Comparison of ENCODE assay signal across 16 mouse cellular contexts in genomic region chr12:75866419-75867373, GRCm38 (mm10). TPM values are rescaled to one million over a fixed set of nuclear protein-coding genes. Genes with fewer than 3 reads are reported as not detected.
DNase-seq lines count a peak whose midpoint lies in the region; ATAC-seq and TF ChIP-seq lines count a peak whose summit lies in the region.
"Had no signal": no experiment of that assay in that cellular context is flagged by ENCODE, and none has a peak within 500 bp of the region (broad histone marks: within the 10 kb centered on the region; RNA-seq: fewer than 3 reads in every experiment).

No protein-coding gene starts in this region.

- peaks cover 3% of the 10 kb centered on the region; the same call in 1 of the 2 replicates for H3K79me2 ChIP-seq in liver, adult 2 months (ENCODE audit: control insufficient read depth, insufficient read depth, low read length)

- no peak overlapping the region for H3K4me2 ChIP-seq in liver, postnatal 0 days (ENCODE audit: low read depth, low read length)
- H3K4me2 ChIP-seq in lung, embryonic 16.5 days (ENCODE audit: low read depth, low read length) = no peak overlapping the region
- H3K4me2 ChIP-seq: liver, embryonic 12.5 days; midbrain, embryonic 15.5 days had no signal

- H3K4me1 ChIP-seq in heart, embryonic 10.5 days = peaks cover 50% of the 10 kb centered on the region
- H3K4me1 ChIP-seq in liver, adult 2 months (ENCODE audit: control insufficient read depth, insufficient read depth, low read length) = no peaks in the 10 kb centered on the region; the same call in 1 of the 2 replicates
- peaks cover 3% of the 10 kb centered on the region; the same call in 1 of the 2 replicates for H3K4me1 ChIP-seq in liver, postnatal 0 days (ENCODE audit: insufficient read depth)
- peaks cover 9% of the 10 kb centered on the region for H3K4me1 ChIP-seq in lung, embryonic 16.5 days (replicated peaks; ENCODE audit: control insufficient read depth, insufficient read depth, low read length)
- H3K4me1 ChIP-seq: liver, embryonic 12.5 days had no signal

- intact Hi-C loops in heart, postnatal 36 days (cut with DNase I) = no loop called here

- H3K9me3 ChIP-seq in heart, embryonic 10.5 days = no peaks in the 10 kb centered on the region
- H3K9me3 ChIP-seq in liver, postnatal 0 days (ENCODE audit: low read length) = no peaks in the 10 kb centered on the region
- H3K9me3 ChIP-seq in lung, embryonic 16.5 days (ENCODE audit: control insufficient read depth, low read length) = no peaks in the 10 kb centered on the region
- H3K9me3 ChIP-seq: liver, embryonic 12.5 days; midbrain, embryonic 15.5 days had no signal

- TF ChIP-seq POLR2A in liver, adult 2 months (IDR thresholded peaks at IDR 0.05; ENCODE audit: extremely low read depth, insufficient read depth, low read length) = no peak

- H3K27me3 ChIP-seq in heart, embryonic 10.5 days (ENCODE audit: insufficient read depth, poor library complexity, severe bottlenecking) = no peaks in the 10 kb centered on the region
- no peaks in the 10 kb centered on the region for H3K27me3 ChIP-seq in liver, adult 2 months (ENCODE audit: control insufficient read depth, insufficient read depth, low read length)
- no peaks in the 10 kb centered on the region for H3K27me3 ChIP-seq in liver, postnatal 0 days (ENCODE audit: insufficient read depth, low read length)
- H3K27me3 ChIP-seq in lung, embryonic 16.5 days (ENCODE audit: control insufficient read depth, insufficient read depth, low read depth, low read length) = no peaks in the 10 kb centered on the region
- H3K27me3 ChIP-seq: liver, embryonic 12.5 days; midbrain, embryonic 15.5 days; Patski had no signal

- no peak for TF ChIP-seq EP300 in liver, postnatal 0 days (IDR thresholded peaks at IDR 0.05; ENCODE audit: low read depth)

- TF ChIP-seq CTCF in liver, adult 2 months (IDR thresholded peaks at IDR 0.05; ENCODE audit: low read depth, low read length) = no peak
- no peak for TF ChIP-seq CTCF in liver, postnatal 0 days (IDR thresholded peaks at IDR 0.05; ENCODE audit: low read depth)

- no peak overlapping the region for H3K9ac ChIP-seq in liver, adult 2 months (ENCODE audit: low read depth, low read length)
- no peak overlapping the region for H3K9ac ChIP-seq in liver, postnatal 0 days (replicated peaks)
- peak overlapping the region; percentile 16; the same call in 1 of the 2 replicates for H3K9ac ChIP-seq in lung, embryonic 16.5 days (ENCODE audit: low read length)
- H3K9ac ChIP-seq: forebrain, postnatal 0 days; liver, embryonic 12.5 days; midbrain, embryonic 15.5 days had no signal

- peak overlapping the region; percentile 33; the same call in 1 of the 2 replicates for H3K27ac ChIP-seq in heart, embryonic 10.5 days
- no peak overlapping the region for H3K27ac ChIP-seq in liver, adult 2 months (replicated peaks; ENCODE audit: insufficient read depth, low read depth, low read length)
- no peak overlapping the region for H3K27ac ChIP-seq in liver, postnatal 0 days (ENCODE audit: low read depth)
- H3K27ac ChIP-seq in lung, embryonic 16.5 days (ENCODE audit: low read length) = 0 out of 2 replicates have a peak overlapping the region, but pooled peaks have one; percentile 26
- H3K27ac ChIP-seq: gastrocnemius, adult 2 months; liver, embryonic 12.5 days; midbrain, embryonic 15.5 days had no signal

- peaks cover 5% of the 10 kb centered on the region; the same call in 1 of the 2 replicates for H3K36me3 ChIP-seq in heart, embryonic 10.5 days
- H3K36me3 ChIP-seq in liver, adult 2 months (ENCODE audit: control insufficient read depth, insufficient read depth, low read length) = no peaks in the 10 kb centered on the region
- H3K36me3 ChIP-seq in liver, postnatal 0 days (replicated peaks; ENCODE audit: insufficient read depth, low read length) = no peaks in the 10 kb centered on the region
- no peaks in the 10 kb centered on the region for H3K36me3 ChIP-seq in lung, embryonic 16.5 days (ENCODE audit: control insufficient read depth, insufficient read depth, low read length)
- H3K36me3 ChIP-seq: liver, embryonic 12.5 days; midbrain, embryonic 15.5 days had no signal

- H3K4me3 ChIP-seq in heart, embryonic 10.5 days = no peak overlapping the region
- no peak overlapping the region for H3K4me3 ChIP-seq in liver, adult 2 months (ENCODE audit: insufficient read depth, low read depth, low read length)
- no peak overlapping the region for H3K4me3 ChIP-seq in liver, postnatal 0 days (ENCODE audit: low read depth, low read length)
- H3K4me3 ChIP-seq in lung, embryonic 16.5 days (ENCODE audit: low read length) = no peak overlapping the region
- H3K4me3 ChIP-seq: gastrocnemius, adult 2 months; liver, embryonic 12.5 days; midbrain, embryonic 15.5 days had no signal

- WGBS in heart, embryonic 10.5 days = 63% methylated on average over 17 of the region's 17 CpGs
- WGBS in liver, adult 2 months = 57% methylated on average over 17 of the region's 17 CpGs
- WGBS in liver, postnatal 0 days (ENCODE audit: insufficient replicate concordance) = 71% methylated on average over 17 of the region's 17 CpGs
- WGBS in lung, embryonic 16.5 days = 37% methylated on average over 17 of the region's 17 CpGs

- ATAC-seq in liver, postnatal 0 days = no peak
- ATAC-seq in lung, embryonic 16.5 days (ENCODE audit: low read depth) = peak; percentile 47; the same call in 1 of the 2 replicates
- ATAC-seq: forebrain, postnatal 0 days; liver, embryonic 12.5 days; midbrain, embryonic 15.5 days; Patski had no signal

- DNase-seq in heart, embryonic 10.5 days (ENCODE audit: low spot score) = no peak
- no peak for DNase-seq in heart, postnatal 36 days
- peak; percentile 51 for DNase-seq in liver, adult 2 months (ENCODE audit: extremely low read depth, low read depth, low spot score)
- DNase-seq in liver, postnatal 0 days = no peak
- DNase-seq in yolk sac, embryonic 10.5 days (ENCODE audit: low spot score) = peak; percentile 43
- DNase-seq in layer of hippocampus, adult 18-20 months (ENCODE audit: low spot score in 2 of 2) = no peak
- DNase-seq in embryo, embryonic 10.5 days (ENCODE audit: low spot score) = no peak
- DNase-seq: cerebellum, postnatal 14 days; forebrain, postnatal 0 days; gastrocnemius, adult 2 months; layer of hippocampus, adult 9-11 months; thymus, adult 2 months had no signal

RNA-seq across cellular contexts. Expression of gene Syne2, which starts 48.8 kb away (rescaled TPM):
- 62.4 and 67.6 TPM in 2 replicates for polyA plus RNA-seq in heart, embryonic 10.5 days (2016; fragmentation: Nextera tagmentation; extraction: Ambion mirVana)
- 10 to 100 TPM; 33.4 to 40.0 TPM for total RNA-seq in heart, postnatal 36 days (2021)
- 31.3 and 43.0 TPM in 2 replicates for total RNA-seq in liver, adult 2 months (2014; rRNA removed)
- 8.1 and 12.0 TPM in 2 replicates for polyA plus RNA-seq in liver, adult 2 months (2012; rRNA removed)
- 4.9 and 6.3 TPM in 2 replicates for polyA plus RNA-seq in liver, postnatal 0 days (2015; fragmentation: Nextera tagmentation; extraction: Ambion mirVana)
- polyA plus RNA-seq in lung, embryonic 16.5 days (2015; fragmentation: Nextera tagmentation; extraction: Ambion mirVana) = 50.8 and 59.5 TPM in 2 replicates
- 10 to 100 TPM; 19.0 to 21.1 TPM for total RNA-seq in layer of hippocampus, adult 18-20 months (2021)

Comparison
In these comparisons a context has a peak if more than half of its experiments do, and no peak if none do; other contexts are left out.
1. DNase-seq: peak in liver, adult 2 months (single experiment) and yolk sac, embryonic 10.5 days (single experiment); none in heart, embryonic 10.5 days (single experiment), heart, postnatal 36 days (0 of 2), liver, postnatal 0 days (single experiment), layer of hippocampus, adult 18-20 months (0 of 2) and embryo, embryonic 10.5 days (single experiment).
2. H3K27ac ChIP-seq: peak in heart, embryonic 10.5 days (single experiment) and lung, embryonic 16.5 days (single experiment); none in liver, adult 2 months (single experiment) and liver, postnatal 0 days (single experiment).